Mouse (Mus musculus) kidney, adult 2 months (tissue): Measurements from ENCODE around the gene Gm49393.
"Not testable (repeated sequence)": the region's sequence is repeated elsewhere in the genome, so short reads cannot be mapped to it uniquely, and the experiment has no call there.

Experiments
- CTCF ChIP-seq: fragments of 200-500 bp; conservative IDR thresholded peaks from 2 replicates; pipeline ENCODE4 v1.5.1; 2011; ENCODE audit warnings: low read depth, mild to moderate bottlenecking, control low read depth, low read length, moderate library complexity, mixed read lengths; ENCODE audit not compliant: insufficient read depth, insufficient read length
- POLR2A ChIP-seq: fragments of 200-500 bp; IDR thresholded peaks from one replicate; pipeline ENCODE4 v1.6.1; 2011; ENCODE audit warnings: low read depth, low read length, control low read depth

DNA sequence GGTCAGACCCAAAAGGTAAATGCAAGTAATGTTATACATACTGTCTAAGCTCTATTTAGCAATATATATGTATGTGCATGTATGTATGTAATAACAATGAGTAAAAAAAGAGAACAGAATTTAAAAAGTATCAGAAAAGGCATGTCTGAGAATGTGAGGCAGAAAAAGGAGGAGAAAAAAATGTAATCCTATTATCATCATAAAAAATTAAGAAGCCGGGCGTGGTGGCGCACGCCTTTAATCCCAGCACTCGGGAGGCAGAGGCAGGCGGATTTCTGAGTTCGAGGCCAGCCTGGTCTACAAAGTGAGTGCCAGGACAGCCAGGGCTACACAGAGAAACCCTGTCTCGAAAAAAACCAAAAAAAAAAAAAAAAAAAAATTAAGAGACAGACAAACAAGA is 38.6 kb downstream of the Gm49393 start, which contains the start of gene Gm49392:
- TF ChIP-seq CTCF, POLR2A: not testable (repeated sequence)
